ENCODE assay signal across 11 mouse cellular contexts in the genomic region with DNA sequence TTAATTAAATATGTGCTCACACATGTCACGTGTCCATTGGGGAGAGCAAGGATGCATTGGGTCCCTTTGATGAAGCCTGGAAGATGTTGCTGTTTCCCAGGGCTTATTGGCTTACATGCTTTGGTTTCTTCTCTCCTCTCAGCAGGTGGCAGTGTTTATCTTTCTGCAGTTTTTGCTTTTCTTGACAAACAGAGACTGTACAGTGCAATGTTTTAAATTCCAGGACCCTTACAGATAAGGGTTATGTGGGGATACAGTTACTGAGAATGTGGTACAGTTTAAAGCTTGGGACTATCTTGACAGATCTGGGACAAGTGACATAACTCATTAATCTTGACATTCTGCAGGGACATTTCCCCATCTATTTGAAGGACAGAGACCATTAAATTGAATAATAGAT. TPM values are rescaled to one million over a fixed set of nuclear protein-coding genes. Genes with fewer than 3 reads are reported as not detected.
DNase-seq lines count a peak whose midpoint lies in the region; ATAC-seq and TF ChIP-seq lines count a peak whose summit lies in the region.
"Had no signal": no experiment of that assay in that cellular context is flagged by ENCODE, and none has a peak within 500 bp of the region (broad histone marks: within the 10 kb centered on the region; RNA-seq: fewer than 3 reads in every experiment).

No protein-coding gene starts in this region.

- no peaks in the 10 kb centered on the region for H3K36me3 ChIP-seq in forebrain, embryonic 15.5 days
- H3K36me3 ChIP-seq in forebrain, embryonic 11.5 days (ENCODE audit: control insufficient read depth, insufficient read depth, low read length) = no peaks in the 10 kb centered on the region
- H3K36me3 ChIP-seq in hindbrain, postnatal 0 days (ENCODE audit: insufficient read depth, low read length) = no peaks in the 10 kb centered on the region
- H3K36me3 ChIP-seq: embryonic facial prominence, embryonic 15.5 days; heart, embryonic 15.5 days had no signal

- no peak overlapping the region for H3K27ac ChIP-seq in forebrain, embryonic 15.5 days (replicated peaks)
- no peak overlapping the region for H3K27ac ChIP-seq in forebrain, embryonic 11.5 days (ENCODE audit: low read depth, low read length)
- H3K27ac ChIP-seq in layer of hippocampus, adult 2 months = no peak overlapping the region
- H3K27ac ChIP-seq in hindbrain, postnatal 0 days = no peak overlapping the region
- H3K27ac ChIP-seq: embryonic facial prominence, embryonic 15.5 days; heart, embryonic 15.5 days had no signal

- no peaks in the 10 kb centered on the region for H3K4me1 ChIP-seq in forebrain, embryonic 15.5 days
- H3K4me1 ChIP-seq in forebrain, embryonic 11.5 days (replicated peaks; ENCODE audit: control insufficient read depth, insufficient read depth, low read length) = no peaks in the 10 kb centered on the region
- no peaks in the 10 kb centered on the region for H3K4me1 ChIP-seq in hindbrain, postnatal 0 days (ENCODE audit: insufficient read depth, low read length)
- H3K4me1 ChIP-seq: embryonic facial prominence, embryonic 15.5 days; heart, embryonic 15.5 days had no signal

- H3K9ac ChIP-seq in forebrain, embryonic 15.5 days (replicated peaks) = no peak overlapping the region
- no peak overlapping the region for H3K9ac ChIP-seq in forebrain, embryonic 11.5 days (ENCODE audit: low read length)
- no peak overlapping the region for H3K9ac ChIP-seq in hindbrain, postnatal 0 days (replicated peaks; ENCODE audit: low read length)
- H3K9ac ChIP-seq: embryonic facial prominence, embryonic 15.5 days; heart, embryonic 15.5 days had no signal

- no peaks in the 10 kb centered on the region for H3K27me3 ChIP-seq in forebrain, embryonic 15.5 days
- H3K27me3 ChIP-seq in forebrain, embryonic 11.5 days (ENCODE audit: control insufficient read depth, insufficient read depth, low read length) = no peaks in the 10 kb centered on the region
- no peaks in the 10 kb centered on the region for H3K27me3 ChIP-seq in hindbrain, postnatal 0 days (ENCODE audit: insufficient read depth, low read length)
- H3K27me3 ChIP-seq: embryonic facial prominence, embryonic 15.5 days; heart, embryonic 15.5 days had no signal

- H3K4me3 ChIP-seq in forebrain, embryonic 15.5 days = no peak overlapping the region
- H3K4me3 ChIP-seq in forebrain, embryonic 11.5 days (ENCODE audit: low read depth, low read length) = no peak overlapping the region
- H3K4me3 ChIP-seq in layer of hippocampus, adult 2 months = no peak overlapping the region
- no peak overlapping the region for H3K4me3 ChIP-seq in hindbrain, postnatal 0 days (ENCODE audit: low read length)
- H3K4me3 ChIP-seq: embryonic facial prominence, embryonic 15.5 days; heart, embryonic 15.5 days had no signal

- 37% methylated on average over 1 of the region's 1 CpGs for WGBS in forebrain, embryonic 15.5 days
- WGBS in forebrain, embryonic 11.5 days = 51% methylated on average over 1 of the region's 1 CpGs
- 45% methylated on average over 1 of the region's 1 CpGs for WGBS in hindbrain, postnatal 0 days

- TF ChIP-seq CTCF in layer of hippocampus, adult 2 months (conservative IDR thresholded peaks at IDR 0.05) = peak; percentile 78
- peak; percentile 67 for TF ChIP-seq CTCF in hindbrain, postnatal 0 days (IDR thresholded peaks at IDR 0.05; ENCODE audit: low read depth)

- H3K9me3 ChIP-seq in forebrain, embryonic 15.5 days = no peaks in the 10 kb centered on the region
- no peaks in the 10 kb centered on the region for H3K9me3 ChIP-seq in forebrain, embryonic 11.5 days (ENCODE audit: control insufficient read depth, low read length)
- no peaks in the 10 kb centered on the region for H3K9me3 ChIP-seq in hindbrain, postnatal 0 days (ENCODE audit: low read length)
- H3K9me3 ChIP-seq: embryonic facial prominence, embryonic 15.5 days; heart, embryonic 15.5 days had no signal

- DNase-seq in forebrain, embryonic 11.5 days (ENCODE audit: low spot score) = no peak
- DNase-seq in layer of hippocampus, adult 2 months (ENCODE audit: low spot score in 2 of 2) = peak; percentile 5 to 36
- no peak for DNase-seq in layer of hippocampus, adult 9-11 months
- DNase-seq in brain, adult 2 months (ENCODE audit: low read depth, low spot score) = peak; percentile 74
- peak; percentile 75 for DNase-seq in hindbrain, postnatal 0 days (ENCODE audit: low spot score)
- DNase-seq in spleen, postnatal 10 days (ENCODE audit: low spot score in 2 of 2) = no peak
- DNase-seq in spleen, postnatal 14 days (ENCODE audit: low spot score in 2 of 2) = no peak
- DNase-seq: thymus, postnatal 14 days had no signal

- 0 out of 2 replicates have a peak, but pooled peaks have one; percentile 51 for ATAC-seq in forebrain, embryonic 15.5 days (replicated peaks)
- no peak for ATAC-seq in forebrain, embryonic 11.5 days (replicated peaks; ENCODE audit: low FRiP score)
- no peak for ATAC-seq in hindbrain, postnatal 0 days

- H3K4me2 ChIP-seq in forebrain, embryonic 15.5 days (replicated peaks) = no peak overlapping the region
- H3K4me2 ChIP-seq in forebrain, embryonic 11.5 days (ENCODE audit: low read depth, low read length, severe bottlenecking) = no peak overlapping the region
- no peak overlapping the region for H3K4me2 ChIP-seq in hindbrain, postnatal 0 days (ENCODE audit: low read depth, low read length)
- H3K4me2 ChIP-seq: embryonic facial prominence, embryonic 15.5 days; heart, embryonic 15.5 days had no signal

RNA-seq across cellular contexts. Expression of a gene that starts 58.7 kb away (rescaled TPM):
- 0.36 and 1.2 TPM in 2 replicates for polyA plus RNA-seq in forebrain, embryonic 15.5 days (2015; fragmentation: Nextera tagmentation; extraction: Ambion mirVana)
- 0.21 and 0.59 TPM in 2 replicates for polyA plus RNA-seq in forebrain, embryonic 11.5 days (2014; fragmentation: Nextera tagmentation; extraction: Ambion mirVana)
- total RNA-seq in layer of hippocampus, adult 2 months (2021) = 1 to 10 TPM in 1 of 2 experiments, under 1 TPM in 1; 0.49 to 1.2 TPM
- total RNA-seq in hindbrain, postnatal 0 days (2014; rRNA removed) = 0.94 and 1.5 TPM in 2 replicates
- polyA plus RNA-seq in hindbrain, postnatal 0 days (2015; fragmentation: Nextera tagmentation; extraction: Ambion mirVana) = 1.5 and 2.3 TPM in 2 replicates

Comparison
In these comparisons a context has a peak if more than half of its experiments do, and no peak if none do; other contexts are left out.
1. DNase-seq: peak in layer of hippocampus, adult 2 months (2 of 2), brain, adult 2 months (single experiment) and hindbrain, postnatal 0 days (single experiment); none in forebrain, embryonic 11.5 days (single experiment), layer of hippocampus, adult 9-11 months (single experiment), spleen, postnatal 10 days (0 of 2) and spleen, postnatal 14 days (0 of 2).